Mouse (Mus musculus): Measurements from ENCODE around the gene Kncn. TPM values are rescaled to one million over a fixed set of nuclear protein-coding genes. Genes with fewer than 3 reads are reported as not detected.
A peak's percentile ranks its signal among the peaks of the same experiment; 100 is the strongest.

Kncn gene
- total RNA-seq (2014; fragmentation: Nextera tagmentation) (not detected in 2 replicates), total RNA-seq (2017) (not detected in 2 replicates), polyA plus RNA-seq (2012) (not detected in 2 replicates)

DNA sequence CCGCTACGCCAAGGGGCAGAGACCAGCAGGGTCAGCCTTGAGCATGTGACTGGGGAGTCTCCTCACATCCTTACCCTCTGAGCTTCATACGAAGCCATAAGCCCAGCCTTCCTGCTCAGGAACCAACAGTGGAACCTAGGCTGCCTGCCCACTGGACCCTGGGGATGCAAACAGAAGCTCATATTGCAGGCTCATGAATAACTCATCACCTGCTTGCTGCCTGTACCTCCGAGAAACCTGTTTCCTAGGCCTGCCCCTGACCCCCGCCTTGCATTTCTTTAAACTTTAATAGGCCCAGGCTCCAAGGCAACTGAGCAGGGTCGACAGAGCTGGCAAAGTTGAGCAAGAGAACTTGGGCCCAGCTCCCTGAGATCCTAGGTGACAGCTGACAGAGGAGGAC lies at the start of gene Kncn:
Kncn (plus strand) TSS at position 379 of the 400 bp plus-strand sequence.
- no peak for ATAC-seq (ENCODE audit: extremely low read depth, insufficient number of reproducible peaks, low FRiP score, poor library complexity, severe bottlenecking)
- Histone ChIP-seq H3K9me3 (replicated peaks) (no peaks in the 10 kb centered on the region), H3K36me3 (replicated peaks) (peaks cover 8% of the 10 kb centered on the region), H3K4me1 (ENCODE audit: insufficient read depth, low read depth, low read length) (no peaks in the 10 kb centered on the region), H3K4me3 (ENCODE audit: low read depth, low read length) (no peak within 1 kb of the TSS), H3K27me3 (ENCODE audit: insufficient read depth, low read length) (peaks cover 14% of the 10 kb centered on the region)
- TF ChIP-seq GATA2 (IDR thresholded peaks at IDR 0.05; ENCODE audit: borderline replicate concordance, low read depth, low read length) (no peak), POLR2AphosphoS5 (IDR thresholded peaks at IDR 0.05; ENCODE audit: insufficient replicate concordance, low read depth, low read length) (no peak), TAL1 (conservative IDR thresholded peaks at IDR 0.05; ENCODE audit: low read depth, low read length) (no peak), GATA1 (IDR thresholded peaks at IDR 0.05; ENCODE audit: borderline replicate concordance, low read length) (no peak)
- DNase-seq (ENCODE audit: low spot score) = no peak

DNA sequence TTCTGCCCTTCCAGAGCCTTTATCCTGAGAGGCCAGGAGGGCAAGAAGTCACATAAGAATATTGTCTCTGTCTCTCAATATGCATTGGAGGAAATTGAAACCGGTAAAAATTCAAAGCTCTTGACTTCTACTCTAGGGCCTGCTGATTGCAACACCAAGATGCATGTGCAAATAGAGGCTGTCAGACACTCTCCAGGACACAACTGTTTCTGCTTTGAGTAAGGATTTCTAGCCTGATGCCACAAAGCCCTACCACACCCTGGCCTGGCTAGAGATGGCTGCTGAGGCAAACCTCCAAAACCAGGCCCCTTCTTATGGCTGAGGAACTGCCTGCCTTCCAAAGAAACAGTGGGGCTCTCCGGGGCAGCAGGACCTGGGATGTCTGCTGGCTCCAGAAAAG lies 48.6 kb upstream of the Kncn start:
- peaks cover 26% of the 10 kb centered on the region for H3K4me1 ChIP-seq (ENCODE audit: insufficient read depth, low read depth, low read length)
- DNase-seq (ENCODE audit: low spot score) (no peak), ATAC-seq (ENCODE audit: extremely low read depth, insufficient number of reproducible peaks, low FRiP score, poor library complexity, severe bottlenecking) (no peak)
- H3K9me3 ChIP-seq (replicated peaks) = no peaks in the 10 kb centered on the region
- H3K36me3 ChIP-seq (replicated peaks) = peaks cover 63% of the 10 kb centered on the region
- H3K4me3 ChIP-seq (ENCODE audit: low read depth, low read length) = no peak overlapping the region
- no peaks in the 10 kb centered on the region for H3K27me3 ChIP-seq (ENCODE audit: insufficient read depth, low read length)
- TF ChIP-seq CTCF (IDR thresholded peaks at IDR 0.05; ENCODE audit: low read depth, low read length) = no peak
- TF ChIP-seq TAL1 (conservative IDR thresholded peaks at IDR 0.05; ENCODE audit: low read depth, low read length) = no peak
- no peak for TF ChIP-seq POLR2AphosphoS5 (IDR thresholded peaks at IDR 0.05; ENCODE audit: insufficient replicate concordance, low read depth, low read length)
- TF ChIP-seq GATA1 (IDR thresholded peaks at IDR 0.05; ENCODE audit: borderline replicate concordance, low read length) = no peak
- TF ChIP-seq GATA2 (IDR thresholded peaks at IDR 0.05; ENCODE audit: borderline replicate concordance, low read depth, low read length) = no peak

DNA sequence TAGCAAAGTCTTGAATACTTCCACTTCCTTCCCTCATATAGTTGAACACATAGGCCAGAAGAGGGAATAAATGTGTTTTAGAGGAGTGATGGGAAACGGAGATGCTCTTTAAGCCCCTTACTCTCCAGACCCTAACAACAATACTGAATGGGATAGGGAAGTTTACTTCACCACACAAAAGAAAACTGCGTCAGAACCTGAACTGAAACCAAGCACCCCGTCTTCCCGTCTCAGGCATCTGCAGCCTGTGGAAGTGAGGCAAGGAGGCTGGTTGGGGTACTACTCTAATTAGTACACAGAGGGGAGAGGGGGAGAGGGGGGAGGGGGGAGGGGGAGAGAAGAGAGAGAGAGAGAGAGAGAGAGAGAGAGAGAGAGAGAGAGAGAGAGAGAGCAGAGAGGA lies 46.0 kb upstream of the Kncn start:
- Histone ChIP-seq H3K36me3 (replicated peaks) (peaks cover 61% of the 10 kb centered on the region), H3K27me3 (ENCODE audit: insufficient read depth, low read length) (no peaks in the 10 kb centered on the region), H3K4me1 (ENCODE audit: insufficient read depth, low read depth, low read length) (peaks cover 41% of the 10 kb centered on the region), H3K4me3 (ENCODE audit: low read depth, low read length) (peak overlapping the region; percentile 86; the same call in 1 of the 2 replicates), H3K9me3 (replicated peaks) (no peaks in the 10 kb centered on the region)
- no peak for ATAC-seq (ENCODE audit: extremely low read depth, insufficient number of reproducible peaks, low FRiP score, poor library complexity, severe bottlenecking)
- TF ChIP-seq POLR2AphosphoS5 (IDR thresholded peaks at IDR 0.05; ENCODE audit: insufficient replicate concordance, low read depth, low read length) (no peak), GATA1 (IDR thresholded peaks at IDR 0.05; ENCODE audit: borderline replicate concordance, low read length) (no peak), TAL1 (conservative IDR thresholded peaks at IDR 0.05; ENCODE audit: low read depth, low read length) (no peak), GATA2 (IDR thresholded peaks at IDR 0.05; ENCODE audit: borderline replicate concordance, low read depth, low read length) (no peak)
- DNase-seq (ENCODE audit: low spot score) = no peak

DNA sequence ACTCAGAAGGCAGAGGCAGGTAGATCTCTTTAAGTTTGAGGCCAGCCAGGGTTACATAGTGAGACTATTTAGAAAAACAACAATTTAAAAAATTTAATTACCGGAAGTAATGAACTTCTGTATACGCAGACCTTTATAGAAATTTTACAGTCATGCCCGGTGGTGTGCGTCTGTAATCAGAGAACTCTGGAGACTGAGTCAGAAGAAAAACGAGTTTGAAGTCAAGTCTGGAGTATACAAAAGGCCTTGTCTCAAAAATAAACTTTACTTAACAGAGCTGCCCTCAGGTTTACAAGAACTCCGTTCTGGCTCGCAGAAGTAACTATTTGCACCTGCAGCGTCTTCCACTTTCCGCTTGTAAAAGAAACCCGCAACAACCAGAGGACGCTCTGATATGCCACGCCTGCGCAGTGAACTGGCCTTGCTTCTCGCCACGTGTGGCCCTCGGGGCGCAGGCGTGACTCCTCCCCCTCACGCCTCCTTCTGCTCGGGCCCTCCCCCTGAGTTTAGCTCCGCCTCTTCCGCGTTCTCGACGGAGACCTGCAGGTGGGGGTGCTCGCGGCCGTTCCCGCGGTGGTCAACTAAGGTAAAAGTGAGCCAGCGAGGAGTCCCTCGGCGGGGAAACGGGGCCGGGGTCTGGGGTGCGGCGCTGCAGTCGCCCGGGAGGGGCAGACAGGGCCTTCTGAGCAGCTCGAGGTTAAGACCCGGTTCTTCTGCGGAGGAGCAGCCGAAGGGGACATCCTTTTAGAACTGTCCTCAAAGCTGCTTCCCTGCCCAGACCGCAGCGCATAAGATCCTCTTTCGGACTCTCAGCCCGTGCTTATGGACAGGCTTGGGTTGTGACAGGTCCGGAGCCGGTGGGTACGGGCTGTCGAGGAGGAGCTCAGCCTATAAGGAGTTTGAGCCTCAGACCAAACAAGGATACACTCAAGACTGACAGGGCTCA lies 45.2 kb upstream of the Kncn start, which contains the start of gene Mknk1:
Mknk1 (plus strand) TSS at position 503 of the 946 bp plus-strand sequence.
- peaks cover 46% of the 10 kb centered on the region for H3K4me1 ChIP-seq (ENCODE audit: insufficient read depth, low read depth, low read length)
- peak; percentile 95 for ATAC-seq (ENCODE audit: extremely low read depth, insufficient number of reproducible peaks, low FRiP score, poor library complexity, severe bottlenecking)
- H3K27me3 ChIP-seq (ENCODE audit: insufficient read depth, low read length) = no peaks in the 10 kb centered on the region
- TF ChIP-seq POLR2AphosphoS5 (IDR thresholded peaks at IDR 0.05; ENCODE audit: insufficient replicate concordance, low read depth, low read length) (no peak), CTCF (IDR thresholded peaks at IDR 0.05; ENCODE audit: low read depth, low read length) (no peak), GATA2 (IDR thresholded peaks at IDR 0.05; ENCODE audit: borderline replicate concordance, low read depth, low read length) (no peak), GATA1 (IDR thresholded peaks at IDR 0.05; ENCODE audit: borderline replicate concordance, low read length) (no peak), TAL1 (conservative IDR thresholded peaks at IDR 0.05; ENCODE audit: low read depth, low read length) (no peak)
- H3K9me3 ChIP-seq (replicated peaks) = no peaks in the 10 kb centered on the region
- peak within 1 kb of the TSS; percentile 86 for H3K4me3 ChIP-seq (ENCODE audit: low read depth, low read length)
- DNase-seq (ENCODE audit: low spot score) = peak; percentile 65
- peaks cover 61% of the 10 kb centered on the region for H3K36me3 ChIP-seq (replicated peaks)

DNA sequence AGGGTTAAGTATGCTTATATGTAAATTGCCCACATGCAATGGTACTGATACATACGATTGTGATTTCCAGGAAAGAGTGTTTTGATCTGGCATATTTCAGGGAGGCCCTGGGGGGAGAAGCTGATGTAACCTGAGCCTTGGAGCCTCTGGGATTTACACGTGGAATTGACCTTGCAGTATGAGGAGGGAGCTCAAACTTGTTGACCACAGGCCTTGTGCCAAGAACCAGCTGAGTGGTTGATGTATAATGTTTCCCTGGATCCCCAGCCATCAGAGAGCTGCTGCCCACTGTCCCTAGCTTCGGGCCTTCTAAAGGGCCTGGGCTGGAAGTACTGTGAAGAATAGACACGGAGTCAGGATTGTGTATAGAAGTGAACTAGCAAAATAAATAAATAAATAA lies 44.2 kb upstream of the Kncn start:
- peak overlapping the region; percentile 86 for H3K4me3 ChIP-seq (ENCODE audit: low read depth, low read length)
- no peaks in the 10 kb centered on the region for H3K9me3 ChIP-seq (replicated peaks)
- no peaks in the 10 kb centered on the region for H3K27me3 ChIP-seq (ENCODE audit: insufficient read depth, low read length)
- TF ChIP-seq POLR2AphosphoS5 (IDR thresholded peaks at IDR 0.05; ENCODE audit: insufficient replicate concordance, low read depth, low read length) = no peak
- TF ChIP-seq GATA2 (IDR thresholded peaks at IDR 0.05; ENCODE audit: borderline replicate concordance, low read depth, low read length) = no peak
- TF ChIP-seq CTCF (IDR thresholded peaks at IDR 0.05; ENCODE audit: low read depth, low read length) = no peak
- no peak for TF ChIP-seq GATA1 (IDR thresholded peaks at IDR 0.05; ENCODE audit: borderline replicate concordance, low read length)
- TF ChIP-seq TAL1 (conservative IDR thresholded peaks at IDR 0.05; ENCODE audit: low read depth, low read length) = no peak
- peaks cover 52% of the 10 kb centered on the region for H3K4me1 ChIP-seq (ENCODE audit: insufficient read depth, low read depth, low read length)
- DNase-seq (ENCODE audit: low spot score) = no peak
- ATAC-seq (ENCODE audit: extremely low read depth, insufficient number of reproducible peaks, low FRiP score, poor library complexity, severe bottlenecking) = no peak
- H3K36me3 ChIP-seq (replicated peaks) = peaks cover 61% of the 10 kb centered on the region

DNA sequence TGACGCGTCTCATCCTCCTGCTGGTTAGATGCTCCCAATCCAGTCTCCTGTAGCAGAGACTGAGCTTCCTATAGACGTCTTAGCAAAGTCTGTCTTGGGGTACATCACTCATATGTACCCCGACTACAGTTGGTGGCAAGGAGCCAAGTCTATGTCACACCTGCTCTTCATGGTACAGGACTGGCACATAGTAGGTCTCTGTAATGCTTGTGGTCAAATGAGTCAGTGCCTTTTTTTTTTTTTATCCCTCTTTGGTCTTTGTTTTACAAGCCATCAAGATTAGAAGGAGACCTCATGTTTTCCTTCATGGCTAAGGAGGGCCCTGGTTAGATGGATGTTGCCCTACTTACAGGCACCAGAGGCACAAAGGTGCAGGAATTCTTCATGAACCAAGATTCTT lies 43.4 kb upstream of the Kncn start:
- Histone ChIP-seq H3K4me3 (ENCODE audit: low read depth, low read length) (no peak overlapping the region; the same call in 1 of the 2 replicates), H3K36me3 (replicated peaks) (peaks cover 62% of the 10 kb centered on the region), H3K9me3 (replicated peaks) (no peaks in the 10 kb centered on the region), H3K4me1 (ENCODE audit: insufficient read depth, low read depth, low read length) (peaks cover 61% of the 10 kb centered on the region), H3K27me3 (ENCODE audit: insufficient read depth, low read length) (no peaks in the 10 kb centered on the region)
- DNase-seq (ENCODE audit: low spot score) = no peak
- TF ChIP-seq TAL1 (conservative IDR thresholded peaks at IDR 0.05; ENCODE audit: low read depth, low read length) = no peak
- no peak for TF ChIP-seq POLR2AphosphoS5 (IDR thresholded peaks at IDR 0.05; ENCODE audit: insufficient replicate concordance, low read depth, low read length)
- no peak for TF ChIP-seq GATA1 (IDR thresholded peaks at IDR 0.05; ENCODE audit: borderline replicate concordance, low read length)
- no peak for TF ChIP-seq GATA2 (IDR thresholded peaks at IDR 0.05; ENCODE audit: borderline replicate concordance, low read depth, low read length)
- no peak for TF ChIP-seq CTCF (IDR thresholded peaks at IDR 0.05; ENCODE audit: low read depth, low read length)
- no peak for ATAC-seq (ENCODE audit: extremely low read depth, insufficient number of reproducible peaks, low FRiP score, poor library complexity, severe bottlenecking)

All from G1E (cell line).